23 mouse cellular contexts compared by ENCODE assay signal in the genomic region with DNA sequence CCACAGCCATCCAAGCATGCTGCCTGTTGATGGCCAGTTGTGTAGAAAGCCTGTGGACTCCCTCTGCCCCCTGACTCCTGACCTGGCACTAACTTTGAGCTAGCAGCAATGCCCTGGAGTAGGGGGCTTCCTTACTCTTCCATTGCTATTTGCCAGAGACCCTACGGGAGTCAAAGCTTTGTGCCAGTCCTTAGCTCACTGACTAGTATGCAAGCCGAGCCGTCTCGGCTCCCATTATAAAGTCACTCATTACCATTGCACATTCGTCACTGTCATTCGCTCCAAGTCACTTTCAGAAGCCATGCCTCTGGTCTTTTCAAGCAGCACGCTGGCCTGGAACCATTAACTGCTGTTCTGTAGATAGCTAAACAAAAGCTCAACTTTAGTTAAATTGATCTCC.
DNase-seq lines count a peak whose midpoint lies in the region; ATAC-seq and TF ChIP-seq lines count a peak whose summit lies in the region.
"Had no signal": no experiment of that assay in that cellular context is flagged by ENCODE, and none has a peak within 500 bp of the region (broad histone marks: within the 10 kb centered on the region; RNA-seq: fewer than 3 reads in every experiment).

No protein-coding gene starts in this region.

- H3K36me3 ChIP-seq in kidney, embryonic 16.5 days (ENCODE audit: insufficient read depth, low read length): peaks cover 2% of the 10 kb centered on the region; the same call in 1 of the 2 replicates
- no peaks in the 10 kb centered on the region for H3K36me3 ChIP-seq in hindbrain, embryonic 15.5 days
- no peaks in the 10 kb centered on the region for H3K36me3 ChIP-seq in stomach, postnatal 0 days (ENCODE audit: control insufficient read depth, insufficient read depth, low read length)
- H3K36me3 ChIP-seq: limb, embryonic 15.5 days; liver, embryonic 15.5 days; lung, embryonic 15.5 days; midbrain, embryonic 10.5 days had no signal

- H3K4me1 ChIP-seq in kidney, embryonic 16.5 days (ENCODE audit: insufficient read depth, low read length): peaks cover 9% of the 10 kb centered on the region
- peaks cover 9% of the 10 kb centered on the region for H3K4me1 ChIP-seq in hindbrain, embryonic 15.5 days (replicated peaks)
- no peaks in the 10 kb centered on the region for H3K4me1 ChIP-seq in stomach, postnatal 0 days (replicated peaks; ENCODE audit: control insufficient read depth, insufficient read depth)
- H3K4me1 ChIP-seq: limb, embryonic 15.5 days; liver, embryonic 15.5 days; lung, embryonic 15.5 days had no signal

- peak; percentile 63 for ATAC-seq in kidney, embryonic 16.5 days (ENCODE audit: low FRiP score, low TSS enrichment)
- peak; percentile 65 for ATAC-seq in hindbrain, embryonic 15.5 days (ENCODE audit: low FRiP score, low read depth)
- no peak for ATAC-seq in stomach, postnatal 0 days (ENCODE audit: low FRiP score, low TSS enrichment)
- ATAC-seq: forebrain, embryonic 14.5 days; intestine, embryonic 16.5 days had no signal

- no peak for TF ChIP-seq EP300 in stomach, postnatal 0 days (optimal IDR thresholded peaks at IDR 0.05)

- WGBS in kidney, embryonic 16.5 days: 35% methylated on average over 7 of the region's 7 CpGs
- 25% methylated on average over 7 of the region's 7 CpGs for WGBS in hindbrain, embryonic 15.5 days
- 59% methylated on average over 7 of the region's 7 CpGs for WGBS in stomach, postnatal 0 days

- TF ChIP-seq CTCF in stomach, postnatal 0 days (IDR thresholded peaks at IDR 0.05; ENCODE audit: low read depth): no peak

- no peaks in the 10 kb centered on the region for H3K9me3 ChIP-seq in kidney, embryonic 16.5 days (ENCODE audit: low read length)
- no peaks in the 10 kb centered on the region for H3K9me3 ChIP-seq in hindbrain, embryonic 15.5 days
- H3K9me3 ChIP-seq in stomach, postnatal 0 days (ENCODE audit: control insufficient read depth, low read length): no peaks in the 10 kb centered on the region
- H3K9me3 ChIP-seq: heart, embryonic 10.5 days; limb, embryonic 15.5 days; liver, embryonic 15.5 days; lung, embryonic 15.5 days; midbrain, embryonic 10.5 days had no signal

- H3K9ac ChIP-seq in kidney, embryonic 16.5 days (replicated peaks; ENCODE audit: low read length): no peak overlapping the region
- no peak overlapping the region for H3K9ac ChIP-seq in hindbrain, embryonic 15.5 days
- no peak overlapping the region for H3K9ac ChIP-seq in stomach, postnatal 0 days (ENCODE audit: low read length)
- H3K9ac ChIP-seq: limb, embryonic 15.5 days; liver, embryonic 15.5 days; lung, embryonic 15.5 days had no signal

- no peaks in the 10 kb centered on the region for H3K27me3 ChIP-seq in kidney, embryonic 16.5 days (ENCODE audit: insufficient read depth, low read length)
- H3K27me3 ChIP-seq in hindbrain, embryonic 15.5 days: no peaks in the 10 kb centered on the region
- no peaks in the 10 kb centered on the region for H3K27me3 ChIP-seq in stomach, postnatal 0 days (ENCODE audit: control insufficient read depth, insufficient read depth, low read length)
- H3K27me3 ChIP-seq: limb, embryonic 15.5 days; lung, embryonic 15.5 days had no signal

- no peak overlapping the region for H3K4me3 ChIP-seq in kidney, embryonic 16.5 days (ENCODE audit: low read length)
- no peak overlapping the region for H3K4me3 ChIP-seq in hindbrain, embryonic 15.5 days
- no peak overlapping the region for H3K4me3 ChIP-seq in stomach, postnatal 0 days (ENCODE audit: low read depth, low read length)
- H3K4me3 ChIP-seq: gastrocnemius, adult 2 months; heart, embryonic 10.5 days; limb, embryonic 15.5 days; liver, embryonic 15.5 days; lung, embryonic 15.5 days; midbrain, embryonic 10.5 days had no signal

- DNase-seq in kidney, adult 18-20 months: no peak
- peak; percentile 54 for DNase-seq in embryo, embryonic 10.5 days (ENCODE audit: low spot score)
- DNase-seq in embryo, embryonic 11 days: peak; percentile 44
- DNase-seq in liver: no peak
- DNase-seq in stomach, postnatal 0 days (ENCODE audit: low spot score): no peak
- DNase-seq: adrenal gland, adult 2 months; cerebellum, adult 11 months; cerebellum, postnatal 10 days; gastrocnemius, adult 2 months; left cerebral cortex, postnatal 4 days; retina, postnatal 1 day; right cerebral cortex, postnatal 25 days; thymus, postnatal 4 days had no signal

- H3K27ac ChIP-seq in kidney, embryonic 16.5 days (ENCODE audit: low read length): no peak overlapping the region
- no peak overlapping the region for H3K27ac ChIP-seq in hindbrain, embryonic 15.5 days (replicated peaks)
- no peak overlapping the region for H3K27ac ChIP-seq in stomach, postnatal 0 days (replicated peaks)
- H3K27ac ChIP-seq: gastrocnemius, adult 2 months; heart, embryonic 10.5 days; limb, embryonic 15.5 days; liver, embryonic 15.5 days; lung, embryonic 15.5 days; macrophage; midbrain, embryonic 10.5 days had no signal

- H3K4me2 ChIP-seq in kidney, embryonic 16.5 days (replicated peaks; ENCODE audit: low read depth, low read length): no peak overlapping the region
- H3K4me2 ChIP-seq in hindbrain, embryonic 15.5 days: no peak overlapping the region
- H3K4me2 ChIP-seq in stomach, postnatal 0 days (replicated peaks; ENCODE audit: low read depth): no peak overlapping the region
- H3K4me2 ChIP-seq: limb, embryonic 15.5 days; liver, embryonic 15.5 days; lung, embryonic 15.5 days had no signal

Comparison
In these comparisons a context has a peak if more than half of its experiments do, and no peak if none do; other contexts are left out.
1. DNase-seq: peak in embryo, embryonic 10.5 days (single experiment) and embryo, embryonic 11 days (single experiment); none in kidney, adult 18-20 months (single experiment), liver (single experiment) and stomach, postnatal 0 days (single experiment).